Comparison of ENCODE assay signal across 9 mouse cellular contexts in genomic region chr2:32647366-32647765, GRCm38 (mm10). TPM values are rescaled to one million over a fixed set of nuclear protein-coding genes. Genes with fewer than 3 reads are reported as not detected.
DNase-seq lines count a peak whose midpoint lies in the region; ATAC-seq and TF ChIP-seq lines count a peak whose summit lies in the region.
"Had no signal": no experiment of that assay in that cellular context is flagged by ENCODE, and none has a peak within 500 bp of the region (broad histone marks: within the 10 kb centered on the region; RNA-seq: fewer than 3 reads in every experiment).

No protein-coding gene starts in this region.

- TF ChIP-seq POLR2A in limb, embryonic 14.5 days (IDR thresholded peaks at IDR 0.05; ENCODE audit: borderline replicate concordance, extremely low read depth, insufficient read depth, insufficient read length): no peak

- no peak for DNase-seq in forebrain, postnatal 0 days
- no peak for DNase-seq in neural tube, embryonic 11.5 days (ENCODE audit: low spot score)
- DNase-seq in neural tube, embryonic 10.5 days (ENCODE audit: extremely low spot score, low spot score): no peak
- no peak for DNase-seq in limb, embryonic 14.5 days (ENCODE audit: low spot score)
- no peak for DNase-seq in retina, postnatal 1 day
- no peak for DNase-seq in layer of hippocampus, adult 9-10 months (ENCODE audit: low spot score)
- DNase-seq: adrenal gland, postnatal 10 days had no signal

- no peaks in the 10 kb centered on the region for H3K36me3 ChIP-seq in forebrain, postnatal 0 days (ENCODE audit: insufficient read depth)
- no peaks in the 10 kb centered on the region for H3K36me3 ChIP-seq in forebrain, embryonic 16.5 days (ENCODE audit: control insufficient read depth, insufficient read depth)
- no peaks in the 10 kb centered on the region for H3K36me3 ChIP-seq in neural tube, embryonic 11.5 days (ENCODE audit: control insufficient read depth, insufficient read depth, low read length)
- no peaks in the 10 kb centered on the region for H3K36me3 ChIP-seq in limb, embryonic 14.5 days (ENCODE audit: control insufficient read depth, insufficient read depth, low read length)
- H3K36me3 ChIP-seq in stomach, embryonic 16.5 days (ENCODE audit: control insufficient read depth, insufficient read depth, low read length): no peaks in the 10 kb centered on the region

- 85% methylated on average over 7 of the region's 7 CpGs for WGBS in forebrain, postnatal 0 days
- 89% methylated on average over 7 of the region's 7 CpGs for WGBS in forebrain, embryonic 16.5 days
- WGBS in neural tube, embryonic 11.5 days: 96% methylated on average over 7 of the region's 7 CpGs
- 86% methylated on average over 7 of the region's 7 CpGs for WGBS in limb, embryonic 14.5 days
- 77% methylated on average over 7 of the region's 7 CpGs for WGBS in stomach, embryonic 16.5 days

- no peak overlapping the region for H3K27ac ChIP-seq in forebrain, postnatal 0 days (ENCODE audit: low read depth, low read length)
- no peak overlapping the region for H3K27ac ChIP-seq in forebrain, embryonic 16.5 days (ENCODE audit: low read length)
- no peak overlapping the region for H3K27ac ChIP-seq in neural tube, embryonic 11.5 days (ENCODE audit: low read depth, low read length)
- H3K27ac ChIP-seq in limb, embryonic 14.5 days (replicated peaks; ENCODE audit: low read depth, low read length): no peak overlapping the region
- peak overlapping the region; percentile 84 for H3K27ac ChIP-seq in stomach, embryonic 16.5 days (ENCODE audit: low read length)

- H3K27me3 ChIP-seq in forebrain, postnatal 0 days (ENCODE audit: insufficient read depth, low read length): no peaks in the 10 kb centered on the region
- no peaks in the 10 kb centered on the region for H3K27me3 ChIP-seq in forebrain, embryonic 16.5 days (replicated peaks; ENCODE audit: control insufficient read depth, insufficient read depth, low read length)
- H3K27me3 ChIP-seq in neural tube, embryonic 11.5 days (ENCODE audit: control insufficient read depth, insufficient read depth, low read length): no peaks in the 10 kb centered on the region
- H3K27me3 ChIP-seq in limb, embryonic 14.5 days (ENCODE audit: control insufficient read depth, insufficient read depth, low read length): no peaks in the 10 kb centered on the region
- no peaks in the 10 kb centered on the region for H3K27me3 ChIP-seq in stomach, embryonic 16.5 days (ENCODE audit: control insufficient read depth, insufficient read depth, low read length)

- H3K9me3 ChIP-seq in forebrain, postnatal 0 days (ENCODE audit: low read length): no peaks in the 10 kb centered on the region
- no peaks in the 10 kb centered on the region for H3K9me3 ChIP-seq in forebrain, embryonic 16.5 days (ENCODE audit: control insufficient read depth, low read length)
- H3K9me3 ChIP-seq in neural tube, embryonic 11.5 days (ENCODE audit: control insufficient read depth, low read length): no peaks in the 10 kb centered on the region
- H3K9me3 ChIP-seq in limb, embryonic 14.5 days (ENCODE audit: control insufficient read depth, low read length): no peaks in the 10 kb centered on the region
- H3K9me3 ChIP-seq in stomach, embryonic 16.5 days (replicated peaks; ENCODE audit: control insufficient read depth, low read length): no peaks in the 10 kb centered on the region

- no peak overlapping the region for H3K9ac ChIP-seq in forebrain, postnatal 0 days
- no peak overlapping the region for H3K9ac ChIP-seq in forebrain, embryonic 16.5 days (replicated peaks; ENCODE audit: low read depth, low read length)
- H3K9ac ChIP-seq in neural tube, embryonic 11.5 days (ENCODE audit: low read length): no peak overlapping the region
- peak overlapping the region; percentile 12; the same call in 1 of the 2 replicates for H3K9ac ChIP-seq in limb, embryonic 14.5 days (ENCODE audit: low read depth, low read length, severe bottlenecking)
- peak overlapping the region; percentile 77; the same call in 1 of the 2 replicates for H3K9ac ChIP-seq in stomach, embryonic 16.5 days (ENCODE audit: low read length)

- no peak for ATAC-seq in forebrain, postnatal 0 days
- no peak for ATAC-seq in forebrain, embryonic 16.5 days
- no peak for ATAC-seq in neural tube, embryonic 11.5 days (ENCODE audit: insufficient read depth, low FRiP score, low TSS enrichment)
- no peak for ATAC-seq in limb, embryonic 14.5 days (ENCODE audit: low FRiP score, low read depth)
- ATAC-seq in stomach, embryonic 16.5 days (ENCODE audit: insufficient read depth, low FRiP score): no peak

- no peak for TF ChIP-seq CTCF in forebrain, postnatal 0 days (IDR thresholded peaks at IDR 0.05; ENCODE audit: low read depth)

- H3K4me2 ChIP-seq in forebrain, postnatal 0 days (ENCODE audit: low read depth): no peak overlapping the region
- H3K4me2 ChIP-seq in forebrain, embryonic 16.5 days (ENCODE audit: low read length): no peak overlapping the region
- H3K4me2 ChIP-seq in neural tube, embryonic 11.5 days (ENCODE audit: low read depth): no peak overlapping the region
- H3K4me2 ChIP-seq in limb, embryonic 14.5 days (replicated peaks; ENCODE audit: low read depth, low read length, severe bottlenecking): peak overlapping the region; percentile 29
- peak overlapping the region; percentile 52 for H3K4me2 ChIP-seq in stomach, embryonic 16.5 days (ENCODE audit: low read depth, low read length)

- H3K4me3 ChIP-seq in forebrain, postnatal 0 days (ENCODE audit: low read depth, low read length): 0 out of 2 replicates have a peak overlapping the region, but pooled peaks have one; percentile 1
- no peak overlapping the region; the same call in 1 of the 2 replicates for H3K4me3 ChIP-seq in forebrain, embryonic 16.5 days (replicated peaks; ENCODE audit: low read length)
- peak overlapping the region; percentile 18; the same call in 1 of the 2 replicates for H3K4me3 ChIP-seq in neural tube, embryonic 11.5 days (ENCODE audit: low read depth, low read length)
- H3K4me3 ChIP-seq in limb, embryonic 14.5 days (replicated peaks; ENCODE audit: low read length): peak overlapping the region; percentile 22
- peak overlapping the region; percentile 46 for H3K4me3 ChIP-seq in stomach, embryonic 16.5 days (replicated peaks; ENCODE audit: low read length)

- no peaks in the 10 kb centered on the region for H3K4me1 ChIP-seq in forebrain, postnatal 0 days (ENCODE audit: insufficient read depth)
- no peaks in the 10 kb centered on the region for H3K4me1 ChIP-seq in forebrain, embryonic 16.5 days (replicated peaks; ENCODE audit: control insufficient read depth, insufficient read depth, low read length)
- H3K4me1 ChIP-seq in neural tube, embryonic 11.5 days (ENCODE audit: control insufficient read depth, insufficient read depth, low read length): no peaks in the 10 kb centered on the region
- peaks cover 7% of the 10 kb centered on the region; the same call in 1 of the 2 replicates for H3K4me1 ChIP-seq in limb, embryonic 14.5 days (ENCODE audit: control insufficient read depth, insufficient read depth, low read length)
- H3K4me1 ChIP-seq in stomach, embryonic 16.5 days (ENCODE audit: control insufficient read depth, insufficient read depth, low read length): peaks cover 27% of the 10 kb centered on the region

RNA-seq across cellular contexts. Expression of gene Eng, which starts 1.0 kb away (rescaled TPM):
- total RNA-seq in forebrain, postnatal 0 days (2014; rRNA removed): 8.2 and 14.7 TPM in 2 replicates
- polyA plus RNA-seq in forebrain, postnatal 0 days (2015; fragmentation: Nextera tagmentation; extraction: Ambion mirVana): 19.3 and 22.1 TPM in 2 replicates
- 27.3 and 31.9 TPM in 2 replicates for polyA plus RNA-seq in forebrain, embryonic 16.5 days (2015; fragmentation: Nextera tagmentation; extraction: Ambion mirVana)
- polyA plus RNA-seq in neural tube, embryonic 11.5 days (2014; fragmentation: Nextera tagmentation; extraction: Ambion mirVana): 24.5 and 26.8 TPM in 2 replicates
- polyA plus RNA-seq in limb, embryonic 14.5 days (2012; rRNA removed): 61.4 and 91.8 TPM in 2 replicates
- polyA plus RNA-seq in limb, embryonic 14.5 days (2014; fragmentation: Nextera tagmentation; extraction: Ambion mirVana): 49.3 and 52.2 TPM in 2 replicates
- 63.6 and 64.5 TPM in 2 replicates for polyA plus RNA-seq in stomach, embryonic 16.5 days (2015; fragmentation: Nextera tagmentation; extraction: Ambion mirVana)

RNA-seq across cellular contexts. Expression of gene Ak1, which starts 25.8 kb away (rescaled TPM):
- total RNA-seq in forebrain, postnatal 0 days (2014; rRNA removed): 114 and 123 TPM in 2 replicates
- polyA plus RNA-seq in forebrain, postnatal 0 days (2015; fragmentation: Nextera tagmentation; extraction: Ambion mirVana): 119 and 123 TPM in 2 replicates
- 83.8 and 91.2 TPM in 2 replicates for polyA plus RNA-seq in forebrain, embryonic 16.5 days (2015; fragmentation: Nextera tagmentation; extraction: Ambion mirVana)
- polyA plus RNA-seq in neural tube, embryonic 11.5 days (2014; fragmentation: Nextera tagmentation; extraction: Ambion mirVana): 33.0 and 33.8 TPM in 2 replicates
- polyA plus RNA-seq in limb, embryonic 14.5 days (2012; rRNA removed): 25.5 and 26.7 TPM in 2 replicates
- polyA plus RNA-seq in limb, embryonic 14.5 days (2014; fragmentation: Nextera tagmentation; extraction: Ambion mirVana): 44.1 and 56.2 TPM in 2 replicates
- polyA plus RNA-seq in stomach, embryonic 16.5 days (2015; fragmentation: Nextera tagmentation; extraction: Ambion mirVana): 27.4 and 60.2 TPM in 2 replicates

RNA-seq across cellular contexts. Expression of gene St6galnac6, which starts 47.9 kb away (rescaled TPM):
- 65.3 and 72.9 TPM in 2 replicates for total RNA-seq in forebrain, postnatal 0 days (2014; rRNA removed)
- polyA plus RNA-seq in forebrain, postnatal 0 days (2015; fragmentation: Nextera tagmentation; extraction: Ambion mirVana): 34.8 and 42.3 TPM in 2 replicates
- polyA plus RNA-seq in forebrain, embryonic 16.5 days (2015; fragmentation: Nextera tagmentation; extraction: Ambion mirVana): 18.3 and 21.6 TPM in 2 replicates
- polyA plus RNA-seq in neural tube, embryonic 11.5 days (2014; fragmentation: Nextera tagmentation; extraction: Ambion mirVana): 4.8 and 5.1 TPM in 2 replicates
- polyA plus RNA-seq in limb, embryonic 14.5 days (2012; rRNA removed): 39.2 and 52.9 TPM in 2 replicates
- 10.7 and 11.7 TPM in 2 replicates for polyA plus RNA-seq in limb, embryonic 14.5 days (2014; fragmentation: Nextera tagmentation; extraction: Ambion mirVana)
- 17.1 and 18.5 TPM in 2 replicates for polyA plus RNA-seq in stomach, embryonic 16.5 days (2015; fragmentation: Nextera tagmentation; extraction: Ambion mirVana)

RNA-seq across cellular contexts. Expression of gene Fpgs, which starts 56.6 kb away (rescaled TPM):
- 22.4 and 31.5 TPM in 2 replicates for total RNA-seq in forebrain, postnatal 0 days (2014; rRNA removed)
- polyA plus RNA-seq in forebrain, postnatal 0 days (2015; fragmentation: Nextera tagmentation; extraction: Ambion mirVana): 20.7 and 22.0 TPM in 2 replicates
- 21.5 and 23.7 TPM in 2 replicates for polyA plus RNA-seq in forebrain, embryonic 16.5 days (2015; fragmentation: Nextera tagmentation; extraction: Ambion mirVana)
- 18.0 and 19.4 TPM in 2 replicates for polyA plus RNA-seq in neural tube, embryonic 11.5 days (2014; fragmentation: Nextera tagmentation; extraction: Ambion mirVana)
- 75.7 and 101 TPM in 2 replicates for polyA plus RNA-seq in limb, embryonic 14.5 days (2012; rRNA removed)
- 30.7 and 33.4 TPM in 2 replicates for polyA plus RNA-seq in limb, embryonic 14.5 days (2014; fragmentation: Nextera tagmentation; extraction: Ambion mirVana)
- 28.3 and 30.6 TPM in 2 replicates for polyA plus RNA-seq in stomach, embryonic 16.5 days (2015; fragmentation: Nextera tagmentation; extraction: Ambion mirVana)

Comparison
In these comparisons a context has a peak if more than half of its experiments do, and no peak if none do; other contexts are left out.
1. H3K4me2 ChIP-seq: peak in limb, embryonic 14.5 days (single experiment) and stomach, embryonic 16.5 days (single experiment); none in forebrain, postnatal 0 days (single experiment), forebrain, embryonic 16.5 days (single experiment) and neural tube, embryonic 11.5 days (single experiment).
2. H3K9ac ChIP-seq: peak in limb, embryonic 14.5 days (single experiment) and stomach, embryonic 16.5 days (single experiment); none in forebrain, postnatal 0 days (single experiment), forebrain, embryonic 16.5 days (single experiment) and neural tube, embryonic 11.5 days (single experiment).